Mouse (Mus musculus): Measurements from ENCODE around the gene Rnf41. TPM values are rescaled to one million over a fixed set of nuclear protein-coding genes. Genes with fewer than 3 reads are reported as not detected.

The Rnf41 gene
- total RNA-seq, 2 experiments from 2014 or later, result 2.9 to 4.6 TPM

DNA sequence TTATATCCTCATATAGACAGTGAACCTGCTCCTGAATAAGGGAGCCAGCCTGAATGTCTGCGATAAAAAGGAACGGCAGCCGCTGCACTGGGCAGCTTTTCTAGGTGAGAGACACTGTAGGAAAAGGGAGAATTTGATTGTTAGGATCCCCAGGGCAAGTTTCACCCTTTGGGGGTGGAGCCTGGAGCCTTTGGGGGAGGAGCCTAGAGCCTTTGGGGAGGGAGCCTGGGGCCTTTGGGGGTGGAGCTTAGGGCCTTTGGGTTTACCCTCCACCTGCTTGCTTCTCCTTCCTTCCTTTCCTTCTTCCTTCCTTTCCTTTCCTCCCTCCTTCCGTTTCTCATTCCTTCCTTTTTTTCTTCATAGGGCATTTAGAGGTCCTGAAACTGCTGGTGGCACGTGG is 30.9 kb upstream of the Rnf41 start:
- ATAC-seq (replicated peaks; ENCODE audit: low FRiP score, poor library complexity, severe bottlenecking), result no peak

DNA sequence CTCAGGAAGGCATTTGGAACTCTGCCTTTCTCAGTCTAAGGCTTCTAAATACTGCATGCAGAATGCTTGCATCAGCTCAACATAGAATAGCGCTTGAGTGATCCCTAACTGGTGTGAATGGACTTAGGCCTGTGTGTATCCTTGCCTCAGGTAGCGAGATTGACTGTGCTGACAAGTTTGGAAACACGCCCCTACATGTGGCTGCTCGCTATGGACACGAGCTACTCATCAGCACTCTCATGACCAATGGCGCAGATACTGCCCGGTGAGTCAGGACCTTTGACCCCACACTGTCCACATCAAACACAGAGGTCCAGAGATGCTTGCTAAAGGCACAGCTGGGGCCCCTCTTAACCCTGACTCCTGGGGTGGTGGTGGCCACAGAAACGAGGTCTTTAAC is 29.0 kb upstream of the Rnf41 start:
- ATAC-seq (replicated peaks; ENCODE audit: low FRiP score, poor library complexity, severe bottlenecking), result no peak

DNA sequence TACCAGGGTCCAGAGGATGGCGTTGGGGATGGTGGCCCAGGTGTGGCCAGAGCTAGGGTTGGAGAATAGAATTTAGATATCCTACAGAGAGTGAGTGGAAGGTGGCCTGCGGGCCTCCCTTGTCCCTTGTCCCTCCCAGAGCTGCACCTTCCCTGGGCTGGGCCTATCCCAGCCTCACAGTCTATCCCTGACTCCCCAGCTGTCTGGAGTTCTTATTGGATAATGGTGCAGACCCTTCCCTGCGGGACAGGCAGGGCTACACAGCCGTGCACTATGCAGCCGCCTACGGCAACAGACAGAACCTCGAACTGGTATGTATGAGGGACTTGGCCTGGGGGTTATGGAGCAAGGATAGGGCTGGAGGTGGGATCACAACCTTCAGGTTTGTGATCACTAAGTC is 25.6 kb upstream of the Rnf41 start:
- ATAC-seq (replicated peaks; ENCODE audit: low FRiP score, poor library complexity, severe bottlenecking), result no peak

DNA sequence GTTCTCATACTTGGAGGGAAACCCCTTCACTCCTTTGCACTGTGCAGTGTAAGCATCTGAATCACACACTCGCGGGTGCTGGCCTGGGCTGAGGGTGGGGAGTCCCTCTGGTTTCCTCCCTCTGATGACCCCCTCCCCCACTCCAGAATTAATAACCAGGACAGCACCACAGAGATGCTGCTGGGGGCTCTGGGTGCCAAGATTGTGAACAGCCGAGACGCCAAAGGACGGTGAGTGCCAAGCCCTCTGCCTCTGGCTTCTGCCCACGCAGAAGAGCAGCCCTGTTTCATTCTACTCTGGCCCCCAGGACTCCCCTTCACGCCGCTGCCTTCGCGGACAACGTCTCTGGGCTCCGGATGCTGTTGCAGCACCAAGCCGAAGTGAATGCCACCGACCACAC is 22.5 kb upstream of the Rnf41 start:
- no peak for ATAC-seq (replicated peaks; ENCODE audit: low FRiP score, poor library complexity, severe bottlenecking)

DNA sequence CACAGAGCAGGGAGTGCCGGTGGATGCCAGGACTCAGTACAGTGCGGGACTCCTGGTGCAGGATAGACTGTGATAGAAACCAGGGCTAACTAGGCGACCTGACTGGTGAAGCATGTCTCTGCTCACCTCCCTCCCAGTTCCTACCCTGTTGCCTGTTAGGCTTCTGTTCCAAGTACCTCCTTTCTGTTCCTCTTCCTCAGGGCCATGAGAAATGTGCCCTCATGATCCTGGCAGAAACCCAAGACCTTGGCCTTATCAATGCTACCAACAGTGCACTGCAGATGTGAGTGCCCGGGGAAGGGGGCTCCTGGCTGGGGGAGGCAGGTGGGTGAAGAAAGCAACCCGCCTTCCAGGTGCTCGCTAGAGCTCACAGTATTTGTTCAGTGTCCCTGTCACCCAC is 21.9 kb upstream of the Rnf41 start:
- no peak for ATAC-seq (replicated peaks; ENCODE audit: low FRiP score, poor library complexity, severe bottlenecking)

DNA sequence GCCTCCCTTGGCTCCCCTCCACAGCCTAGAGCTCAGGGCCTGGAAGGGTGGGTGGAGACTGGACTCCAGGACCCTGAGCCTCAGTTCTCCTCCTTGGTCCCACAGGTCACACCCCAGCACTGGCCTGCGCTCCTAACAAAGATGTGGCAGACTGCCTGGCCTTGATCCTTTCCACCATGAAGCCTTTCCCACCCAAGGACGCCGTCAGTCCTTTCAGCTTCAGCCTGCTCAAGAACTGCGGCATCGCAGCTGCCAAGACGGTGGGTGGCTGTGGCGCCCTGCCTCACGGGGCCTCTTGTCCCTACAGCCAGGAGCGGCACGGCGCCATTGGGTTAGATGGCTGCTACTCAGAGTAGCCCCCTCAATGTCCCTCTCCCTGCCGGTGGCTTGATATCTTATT is 21.1 kb upstream of the Rnf41 start:
- ATAC-seq (replicated peaks; ENCODE audit: low FRiP score, poor library complexity, severe bottlenecking), result no peak

DNA sequence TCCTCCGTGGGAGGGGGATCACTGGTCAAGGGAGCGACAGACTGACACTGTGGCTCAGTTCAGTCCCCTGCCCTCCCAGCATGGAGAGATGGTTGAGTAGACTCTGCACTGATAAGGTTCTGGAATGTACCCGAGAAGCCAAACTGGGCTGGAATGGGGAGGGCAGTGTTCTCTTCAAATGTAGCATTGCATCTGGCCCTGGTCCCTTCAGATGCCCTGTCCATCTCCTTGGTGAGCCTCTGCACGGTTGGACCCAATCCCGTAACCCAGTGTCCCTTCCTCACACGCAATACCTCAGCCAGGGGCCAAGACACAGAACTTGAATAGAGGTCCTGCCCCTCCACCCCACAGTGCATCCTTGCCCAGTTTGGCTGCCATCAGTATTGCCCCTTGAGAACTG is 19.6 kb upstream of the Rnf41 start:
- ATAC-seq (replicated peaks; ENCODE audit: low FRiP score, poor library complexity, severe bottlenecking), result no peak

DNA sequence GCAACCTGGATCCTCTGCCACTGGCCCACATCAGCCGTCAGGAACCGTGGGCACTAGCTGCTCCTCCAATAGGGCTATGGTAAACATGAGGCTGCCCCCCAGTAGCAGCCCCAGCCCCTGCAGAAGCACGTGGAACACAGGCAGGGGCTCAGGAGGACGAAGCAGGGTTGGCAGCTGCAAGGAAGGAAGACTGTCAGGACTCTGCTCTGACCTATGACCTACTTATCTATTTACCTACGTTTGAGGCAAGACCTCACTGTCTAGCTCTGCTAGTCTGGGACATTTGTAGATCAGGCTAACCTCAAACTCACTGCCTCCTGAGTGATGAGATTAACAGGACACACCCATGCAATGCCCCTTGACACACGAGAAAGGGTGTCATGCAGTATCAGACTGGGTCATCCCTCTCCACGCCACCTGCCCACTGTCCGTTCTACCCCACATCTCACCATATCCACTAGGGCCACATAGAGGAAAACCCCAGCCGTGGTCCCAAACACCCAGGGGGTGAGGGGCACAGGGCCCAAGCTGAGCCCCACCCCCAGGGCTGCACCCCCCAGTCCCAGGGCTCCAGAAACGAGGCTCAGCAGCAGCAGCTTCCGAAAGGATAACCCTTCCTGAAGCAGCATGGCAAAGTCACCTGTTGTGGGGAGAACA is 15.3 kb upstream of the Rnf41 start:
- no peak for ATAC-seq (replicated peaks; ENCODE audit: low FRiP score, poor library complexity, severe bottlenecking)

DNA sequence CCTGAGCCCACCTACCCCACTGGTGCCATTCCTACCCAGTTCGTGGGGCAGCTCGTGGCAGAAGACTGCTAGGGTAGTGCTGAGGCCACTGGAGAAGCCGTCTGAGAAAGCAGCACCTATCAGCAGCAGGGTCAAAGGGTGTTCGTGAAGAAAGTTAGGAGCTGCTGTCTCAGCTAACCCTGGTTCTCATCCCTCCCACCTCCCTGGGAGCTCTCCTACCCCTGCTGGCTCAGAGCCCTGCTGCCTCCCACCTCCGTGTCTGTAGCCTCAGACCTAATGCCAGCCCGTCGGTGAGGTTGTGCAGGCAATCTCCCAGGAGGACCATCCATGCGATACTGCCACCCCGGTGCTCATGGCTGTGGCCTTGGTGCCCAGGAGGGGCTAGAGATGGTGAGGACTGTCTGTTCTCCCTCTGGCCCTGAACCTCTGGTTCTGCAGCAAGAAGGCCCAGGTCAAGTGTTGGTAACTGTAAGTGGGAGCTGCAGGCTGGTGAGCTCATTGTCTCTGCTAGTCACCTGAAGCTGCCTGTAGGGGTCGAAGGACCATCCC is 14.7 kb upstream of the Rnf41 start:
- 0 out of 2 replicates have a peak, but pooled peaks have one; percentile 17 for ATAC-seq (replicated peaks; ENCODE audit: low FRiP score, poor library complexity, severe bottlenecking)

DNA sequence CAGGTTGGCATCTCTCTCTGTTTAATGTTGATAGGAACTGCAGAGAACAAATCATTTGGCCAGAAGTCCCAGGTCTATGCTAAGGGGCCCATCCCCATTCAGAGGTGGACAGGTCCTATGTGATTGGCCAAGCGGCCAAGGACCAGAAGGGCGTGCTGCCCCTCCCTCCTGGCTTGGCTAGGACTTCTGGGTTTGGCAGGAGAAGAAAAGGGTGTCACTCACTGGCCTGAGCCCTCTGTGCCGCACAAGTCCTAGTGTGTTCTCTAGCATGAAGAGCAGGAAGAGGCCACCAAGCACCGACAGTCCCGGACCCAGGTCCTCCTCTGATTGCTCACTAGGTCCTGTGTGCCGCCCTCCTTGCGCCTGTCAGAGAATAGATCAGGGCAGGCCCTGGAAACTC is 14.0 kb upstream of the Rnf41 start:
- no peak for ATAC-seq (replicated peaks; ENCODE audit: low FRiP score, poor library complexity, severe bottlenecking)

DNA sequence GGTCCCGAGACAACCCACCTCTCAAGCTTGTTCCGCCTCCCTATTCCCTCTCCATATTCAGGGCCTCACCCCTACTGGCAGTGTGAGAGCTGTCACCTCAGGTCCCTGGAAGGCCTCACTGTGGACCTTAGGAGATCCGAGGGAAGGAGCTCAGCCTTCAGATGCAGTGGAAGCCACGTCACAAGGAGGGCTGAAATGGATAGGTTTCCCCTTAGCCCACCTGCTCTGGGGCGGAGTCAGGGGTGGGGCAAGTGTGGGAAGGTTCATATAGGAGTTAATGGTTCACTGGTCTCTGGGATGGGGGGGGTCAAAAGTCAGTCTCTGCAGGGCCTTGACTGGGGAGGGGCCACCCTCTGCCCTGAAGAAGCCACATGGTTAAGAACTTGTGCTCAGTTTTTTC is 11.1 kb upstream of the Rnf41 start:
- ATAC-seq (replicated peaks; ENCODE audit: low FRiP score, poor library complexity, severe bottlenecking), result no peak

DNA sequence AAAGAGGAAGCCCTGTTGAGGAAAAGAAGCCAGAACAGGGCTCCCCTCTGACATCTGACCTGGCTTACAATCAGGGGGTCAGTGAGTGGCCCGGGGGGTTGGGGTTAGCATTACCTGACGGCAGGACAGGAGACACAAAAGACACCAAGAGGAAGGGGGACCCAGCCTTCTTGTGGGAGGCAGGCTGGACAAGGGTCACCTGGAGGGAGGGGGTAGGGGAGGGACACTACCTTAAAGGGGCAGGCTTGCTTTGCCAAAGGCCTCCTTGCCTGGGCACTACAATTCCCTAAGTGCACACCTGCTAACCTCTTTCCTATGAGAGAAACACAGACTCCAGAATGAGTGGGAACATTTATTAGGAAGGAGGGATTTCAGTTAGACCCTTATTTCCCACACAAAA is 10.4 kb upstream of the Rnf41 start, which contains the start of gene Slc39a5:
Gene Slc39a5, minus strand, starts transcription at position 174 of the 400 bp plus-strand sequence.
- no peak for ATAC-seq (replicated peaks; ENCODE audit: low FRiP score, poor library complexity, severe bottlenecking)

DNA sequence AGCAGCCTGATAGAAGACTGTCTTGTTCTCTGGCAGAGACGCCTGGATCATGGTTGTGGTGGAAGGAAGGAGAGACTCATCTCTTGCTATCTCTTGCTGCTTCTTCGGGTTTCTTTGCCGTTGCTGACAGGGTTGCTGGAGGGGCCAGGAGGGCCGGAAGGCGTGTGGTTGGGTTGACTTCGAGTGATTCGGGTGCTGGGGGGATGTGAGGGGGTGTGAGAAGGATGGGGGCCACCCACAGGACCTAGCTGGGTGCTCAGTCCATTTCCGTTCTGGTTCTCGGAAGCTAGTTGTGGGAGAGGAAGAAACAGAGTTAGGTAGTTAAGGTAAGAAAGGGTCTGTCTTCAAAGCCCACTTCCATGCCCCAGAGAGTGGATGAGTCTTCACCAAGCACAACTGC is 9.8 kb upstream of the Rnf41 start:
- no peak for ATAC-seq (replicated peaks; ENCODE audit: low FRiP score, poor library complexity, severe bottlenecking)

DNA sequence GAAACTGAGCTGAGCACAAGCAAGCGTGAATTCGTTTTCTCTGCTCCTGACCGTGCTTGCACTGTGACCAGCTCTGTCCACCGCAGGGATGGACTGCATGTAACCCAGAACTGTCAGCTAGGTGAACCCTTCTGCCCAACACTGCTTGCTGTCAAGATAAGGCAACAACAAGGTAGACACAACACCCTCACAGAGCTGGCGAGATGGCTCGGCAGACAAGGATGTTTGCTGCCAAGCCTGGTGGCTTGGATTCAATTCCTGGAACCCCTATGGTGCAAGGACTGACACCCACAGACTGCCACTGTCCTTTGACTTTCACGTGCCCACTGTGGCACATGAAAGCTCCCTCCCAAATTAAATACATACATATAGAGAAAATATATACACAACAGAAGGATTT is 7.5 kb upstream of the Rnf41 start:
- no peak for ATAC-seq (replicated peaks; ENCODE audit: low FRiP score, poor library complexity, severe bottlenecking)

DNA sequence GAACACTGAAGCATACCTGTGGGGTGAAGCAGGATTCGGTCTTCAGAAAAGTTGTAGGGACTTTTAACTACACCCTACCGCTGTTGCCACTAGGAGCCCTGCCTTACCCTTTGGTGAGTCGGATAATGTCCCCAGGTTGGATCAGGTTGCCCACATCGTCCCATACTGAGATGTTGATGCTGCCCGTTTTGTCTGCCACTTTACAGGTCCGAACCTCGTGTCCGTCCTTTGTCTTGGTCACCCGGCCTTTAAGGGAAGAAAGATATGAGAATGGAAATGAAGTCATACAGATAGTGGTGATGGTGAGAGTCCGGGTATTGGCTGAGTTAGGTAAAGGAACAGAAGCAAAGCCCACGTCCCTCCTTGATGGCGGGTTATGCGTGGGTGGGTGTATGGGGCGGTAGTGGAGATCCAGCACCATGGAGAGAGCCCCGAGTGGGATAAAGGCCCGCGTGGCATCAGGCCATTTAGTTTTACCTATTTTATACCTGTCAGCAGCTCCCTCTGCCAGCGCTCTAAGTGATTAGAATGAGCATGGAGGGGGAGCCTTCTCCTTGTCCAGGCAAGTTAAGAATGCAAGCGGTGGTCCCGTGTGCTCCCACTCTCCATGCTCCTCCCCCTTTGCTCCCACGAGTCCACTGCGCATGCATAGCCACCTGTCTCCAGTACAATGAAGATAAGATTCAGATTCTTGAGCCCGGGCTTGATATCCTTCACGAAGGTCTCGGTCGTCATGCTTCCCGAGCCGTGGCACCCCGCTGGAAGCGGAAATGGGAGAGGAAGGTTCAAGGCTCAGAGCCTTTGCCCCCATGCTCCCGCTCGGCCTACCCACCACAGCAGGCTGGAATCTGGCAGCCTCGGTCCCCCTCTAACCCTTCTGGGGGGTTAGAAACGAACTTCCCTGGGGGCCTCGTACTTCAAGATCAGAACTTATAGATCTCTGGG is 2.6 kb upstream of the Rnf41 start:
- peak; percentile 1; the same call in 1 of the 2 replicates for ATAC-seq (replicated peaks; ENCODE audit: low FRiP score, poor library complexity, severe bottlenecking)

DNA sequence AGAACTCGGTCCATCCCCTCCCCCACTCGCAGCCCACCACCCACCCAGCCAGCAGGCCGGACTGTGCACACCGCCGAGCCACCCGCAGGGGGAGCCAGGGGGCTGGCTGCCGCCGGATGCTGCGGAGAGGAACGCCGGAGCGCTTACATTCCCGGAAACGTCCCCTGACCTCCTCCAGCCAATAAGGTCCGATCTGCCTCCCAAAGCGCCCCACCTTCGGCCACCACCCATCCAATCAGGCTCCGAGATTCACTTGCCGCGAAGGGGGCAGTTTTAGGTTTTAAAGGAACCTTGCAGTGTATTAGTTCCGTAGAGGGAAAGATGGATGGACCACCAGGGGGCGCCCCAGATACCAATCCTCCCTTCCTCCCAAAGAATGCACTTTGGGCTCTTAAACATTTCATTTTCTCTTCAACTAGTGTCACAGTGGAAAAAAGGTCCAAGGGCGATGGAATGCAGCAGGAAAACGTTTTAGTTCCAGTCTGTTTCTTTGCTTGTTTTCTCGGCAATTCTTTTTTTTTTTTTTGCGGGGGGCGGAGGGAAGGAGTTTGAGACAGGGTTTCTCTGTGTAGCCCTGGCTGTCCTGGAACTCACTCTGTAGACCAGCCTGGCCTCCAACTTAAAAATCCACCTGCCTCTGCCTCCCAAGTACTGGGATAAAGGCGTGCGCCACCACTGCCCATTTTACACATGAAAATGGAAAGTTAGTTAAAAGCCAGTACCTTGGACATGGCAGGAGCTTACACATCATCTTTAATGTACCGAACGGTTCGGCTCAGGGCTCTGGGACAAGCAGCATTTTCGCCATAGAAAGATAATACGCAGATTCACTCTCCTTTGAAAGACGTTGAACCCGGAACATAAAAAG is 1.5 kb upstream of the Rnf41 start:
- peak; percentile 89 for ATAC-seq (replicated peaks; ENCODE audit: low FRiP score, poor library complexity, severe bottlenecking)

DNA sequence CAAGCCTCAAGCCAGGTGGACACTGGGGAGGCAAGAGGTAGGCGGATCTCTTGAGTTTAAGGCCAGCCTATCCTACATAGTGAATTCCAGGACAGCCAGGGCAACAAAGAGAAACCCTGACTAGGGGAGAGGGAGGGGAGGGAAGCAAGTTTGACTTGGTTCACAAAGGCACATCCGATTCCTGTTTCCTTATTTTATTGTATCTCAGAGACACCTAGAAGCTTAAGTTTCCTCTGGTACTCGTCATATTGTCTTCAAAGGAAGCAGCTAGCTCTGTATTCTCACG is 954 bp upstream of the Rnf41 start:
- ATAC-seq (replicated peaks; ENCODE audit: low FRiP score, poor library complexity, severe bottlenecking), result no peak

DNA sequence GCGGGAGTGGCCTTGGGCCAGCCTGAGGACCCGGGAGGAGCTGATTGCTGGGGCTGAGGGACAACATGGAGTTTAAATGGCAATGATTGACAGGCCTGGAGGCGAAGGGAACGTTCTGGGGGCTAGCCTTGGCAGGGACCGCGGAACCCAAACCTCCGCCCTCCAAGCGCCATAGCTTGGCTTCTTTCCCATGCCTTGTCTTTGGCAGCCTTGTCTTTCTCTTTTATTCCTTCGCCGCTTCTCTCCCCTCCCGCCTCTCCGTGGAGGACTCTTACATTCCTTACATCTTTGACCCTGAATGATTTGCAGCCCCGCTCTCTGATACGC is 561 bp downstream of the Rnf41 start:
- ATAC-seq (replicated peaks; ENCODE audit: low FRiP score, poor library complexity, severe bottlenecking), result no peak

DNA sequence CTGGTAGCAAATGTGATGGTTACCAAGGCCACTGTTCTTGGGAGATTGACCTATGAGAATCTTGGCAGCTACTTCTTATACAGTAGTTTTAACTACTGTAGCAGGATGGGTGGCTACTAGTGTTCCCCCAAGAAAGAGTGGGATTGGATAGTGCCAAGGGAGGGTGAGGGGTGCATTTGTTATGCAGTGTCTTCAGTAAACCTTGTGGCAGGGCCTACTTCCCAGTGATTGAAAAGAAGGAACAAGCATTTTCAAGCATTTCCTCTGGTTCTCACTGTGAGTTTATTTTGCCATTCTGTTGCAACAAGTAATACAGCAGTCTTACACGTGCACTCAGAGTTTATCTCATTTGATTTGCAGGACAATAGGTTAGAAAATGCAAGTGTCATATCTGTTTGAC is 1.1 kb downstream of the Rnf41 start:
- ATAC-seq (replicated peaks; ENCODE audit: low FRiP score, poor library complexity, severe bottlenecking), result no peak

DNA sequence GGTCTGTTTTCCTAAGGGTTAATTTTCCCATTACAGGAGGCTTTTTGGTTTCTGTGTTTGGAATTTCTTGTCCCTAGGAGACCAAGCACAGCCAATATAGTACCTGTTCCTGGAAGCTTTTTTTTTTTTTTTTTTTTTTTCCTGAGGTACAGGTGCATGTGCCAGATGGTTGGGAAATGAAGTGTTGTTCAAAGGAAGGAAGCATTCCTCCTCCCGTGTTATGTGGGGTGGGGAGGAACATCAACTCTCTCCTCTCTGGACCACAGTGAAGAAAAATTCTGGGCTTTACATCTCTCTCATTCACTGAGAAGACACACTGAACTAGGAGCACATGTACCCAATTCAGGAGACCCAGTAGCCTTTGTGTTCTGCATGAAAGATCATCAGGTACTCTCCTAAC is 1.6 kb downstream of the Rnf41 start:
- no peak for ATAC-seq (replicated peaks; ENCODE audit: low FRiP score, poor library complexity, severe bottlenecking)
